Mouse (Mus musculus) cerebellum, adult 2 months (tissue): Measurements from ENCODE around the gene Rps17.

Experiments used
- CTCF ChIP-seq: fragments of 200-500 bp; IDR thresholded peaks from 2 replicates; pipeline ENCODE4 v1.5.1; 2011; ENCODE audit warnings: low read depth, mild to moderate bottlenecking, control low read depth, low read length, moderate library complexity, borderline replicate concordance; ENCODE audit not compliant: insufficient read depth
- POLR2A ChIP-seq: fragments of 200-500 bp; IDR thresholded peaks from 2 replicates; pipeline ENCODE4 v1.6.1; 2011; ENCODE audit warnings: low read length, control low read depth, borderline replicate concordance; ENCODE audit not compliant: insufficient read depth

DNA sequence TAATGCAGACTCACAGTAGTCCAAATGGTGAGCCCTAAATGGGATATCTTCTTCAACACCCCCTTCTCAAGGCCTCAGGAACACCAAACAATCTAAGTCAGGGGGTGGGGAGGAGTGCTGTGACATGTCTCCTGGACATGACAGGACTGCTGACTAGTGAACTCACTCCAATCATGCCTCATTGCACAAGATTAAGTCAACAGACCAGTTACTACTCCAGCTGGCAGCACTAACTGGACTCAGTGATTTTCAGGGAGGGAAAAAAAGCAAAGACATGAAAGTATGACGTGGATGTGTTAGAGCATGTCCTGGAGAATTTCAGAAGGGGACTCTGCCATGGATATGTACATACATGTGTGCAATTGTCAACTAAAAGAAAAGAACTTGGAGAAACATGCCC is 34.3 kb upstream of the Rps17 start:
- TF ChIP-seq POLR2A (no peak), CTCF (no peak)
